Mouse (Mus musculus) left cerebral cortex, adult 11 months (tissue): ENCODE data around the gene Gabbr2.

Experiments
- DNase-seq: peaks from one replicate; pipeline ENCODE4 v3.0.0; 2022; ENCODE audit warnings: low spot score

Gabbr2 gene

GRCm38 (mm10) chr4:46915934-46916333 is 75.7 kb downstream of the Gabbr2 start:
- DNase-seq = no peak

- no peak for DNase-seq
Measured at GRCm38 (mm10) chr4:46915476-46915875, 76.2 kb downstream of the Gabbr2 start.

GRCm38 (mm10) chr4:46914606-46915005 is 77.1 kb downstream of the Gabbr2 start:
- no peak for DNase-seq

- DNase-seq = no peak
Measured at GRCm38 (mm10) chr4:46906036-46906691, 85.5 kb downstream of the Gabbr2 start.

- no peak for DNase-seq
Measured at GRCm38 (mm10) chr4:46905152-46905551, 86.5 kb downstream of the Gabbr2 start.

GRCm38 (mm10) chr4:46904129-46904528 is 87.5 kb downstream of the Gabbr2 start:
- DNase-seq = no peak

- no peak for DNase-seq
Measured at GRCm38 (mm10) chr4:46898546-46898945, 93.1 kb downstream of the Gabbr2 start.

GRCm38 (mm10) chr4:46897634-46898399 is 93.9 kb downstream of the Gabbr2 start:
- DNase-seq = no peak

- DNase-seq = no peak
Measured at GRCm38 (mm10) chr4:46894144-46894543, 97.5 kb downstream of the Gabbr2 start.

GRCm38 (mm10) chr4:46889175-46889574 is 102.5 kb downstream of the Gabbr2 start:
- no peak for DNase-seq

- peak; percentile 31 for DNase-seq
Measured at GRCm38 (mm10) chr4:46885627-46886383, 105.9 kb downstream of the Gabbr2 start.

- DNase-seq = no peak
Measured at GRCm38 (mm10) chr4:46884132-46884531, 107.5 kb downstream of the Gabbr2 start.

- no peak for DNase-seq
Measured at GRCm38 (mm10) chr4:46883546-46883945, 108.1 kb downstream of the Gabbr2 start.

- DNase-seq = no peak
Measured at GRCm38 (mm10) chr4:46883047-46883446, 108.6 kb downstream of the Gabbr2 start.

- DNase-seq = no peak
Measured at GRCm38 (mm10) chr4:46881271-46881670, 110.4 kb downstream of the Gabbr2 start.

GRCm38 (mm10) chr4:46879943-46880342 is 111.7 kb downstream of the Gabbr2 start:
- no peak for DNase-seq

- peak; percentile 38 for DNase-seq
Measured at GRCm38 (mm10) chr4:46872750-46873149, 118.9 kb downstream of the Gabbr2 start.

GRCm38 (mm10) chr4:46870157-46870556 is 121.5 kb downstream of the Gabbr2 start:
- DNase-seq = no peak

GRCm38 (mm10) chr4:46869380-46869779 is 122.3 kb downstream of the Gabbr2 start:
- no peak for DNase-seq

- DNase-seq = no peak
Measured at GRCm38 (mm10) chr4:46868921-46869320, 122.8 kb downstream of the Gabbr2 start.

- no peak for DNase-seq
Measured at GRCm38 (mm10) chr4:46868181-46868580, 123.5 kb downstream of the Gabbr2 start.

- DNase-seq = no peak
Measured at GRCm38 (mm10) chr4:46867779-46868178, 123.9 kb downstream of the Gabbr2 start.

- no peak for DNase-seq
Measured at GRCm38 (mm10) chr4:46866070-46866469, 125.6 kb downstream of the Gabbr2 start.
